Mouse (Mus musculus) adrenal gland, postnatal 4 days (tissue): ENCODE measurements around the gene Gfra4. TPM values are rescaled to one million over a fixed set of nuclear protein-coding genes. Genes with fewer than 3 reads are reported as not detected.
"Not testable (repeated sequence)": the region's sequence is repeated elsewhere in the genome, so short reads cannot be mapped to it uniquely, and the experiment has no call there.

Experiments
- DNase-seq, 2 experiments: peaks; one replicate each; pipeline ENCODE4 v3.0.0; 2021 to 2022; ENCODE audit warnings: low spot score in 2 of 2, mixed read lengths in 2 of 2
- total RNA-seq, 2 experiments: library from RNA; stranded (reverse); gene quantifications; 2 replicates each; pipeline ENCODE4 v1.2.3; 2021

Gene Gfra4
- total RNA-seq, 2 experiments from 2014 or later: 10.1 to 11.4 TPM

GRCm38 (mm10) chr2:131052862-131053418 lies 10.1 kb upstream of the Gfra4 start:
- DNase-seq: no peak

- DNase-seq: no peak
Observed at GRCm38 (mm10) chr2:131052043-131052442, 9.2 kb upstream of the Gfra4 start.

- DNase-seq: no peak
Observed at GRCm38 (mm10) chr2:131046025-131046424, 3.1 kb upstream of the Gfra4 start.

- no peak for DNase-seq
Observed at GRCm38 (mm10) chr2:131044989-131045720, 2.3 kb upstream of the Gfra4 start.

- no peak for DNase-seq
Observed at GRCm38 (mm10) chr2:131044354-131044852, 1.5 kb upstream of the Gfra4 start.

GRCm38 (mm10) chr2:131040854-131041825 lies 1.7 kb downstream of the Gfra4 start:
- no peak for DNase-seq

- no peak for DNase-seq
Observed at GRCm38 (mm10) chr2:131038675-131039074, 4.2 kb downstream of the Gfra4 start.

- no peak for DNase-seq
Observed at GRCm38 (mm10) chr2:131038197-131038596, 4.7 kb downstream of the Gfra4 start.

- no peak for DNase-seq
Observed at GRCm38 (mm10) chr2:131037226-131037990, 5.5 kb downstream of the Gfra4 start.

- no peak for DNase-seq
Observed at GRCm38 (mm10) chr2:131036757-131037156, 6.1 kb downstream of the Gfra4 start.

- no peak for DNase-seq
Observed at GRCm38 (mm10) chr2:131036343-131036742, 6.5 kb downstream of the Gfra4 start.

GRCm38 (mm10) chr2:131031406-131031805 lies 11.5 kb downstream of the Gfra4 start:
- not testable (repeated sequence) for DNase-seq

GRCm38 (mm10) chr2:131030998-131031397 lies 11.9 kb downstream of the Gfra4 start:
- no peak for DNase-seq

- DNase-seq: no peak
Observed at GRCm38 (mm10) chr2:131030561-131030960, 12.3 kb downstream of the Gfra4 start.

GRCm38 (mm10) chr2:131029065-131029935 lies 13.6 kb downstream of the Gfra4 start:
- DNase-seq: no peak

GRCm38 (mm10) chr2:131026941-131027340 lies 15.9 kb downstream of the Gfra4 start:
- DNase-seq: no peak

- DNase-seq: no peak
Observed at GRCm38 (mm10) chr2:131025230-131025629, 17.7 kb downstream of the Gfra4 start.

GRCm38 (mm10) chr2:131010566-131010965 lies 32.3 kb downstream of the Gfra4 start:
- no peak for DNase-seq

- DNase-seq: no peak
Observed at GRCm38 (mm10) chr2:131009123-131009522, 33.8 kb downstream of the Gfra4 start.

GRCm38 (mm10) chr2:130992818-130993217 lies 50.1 kb downstream of the Gfra4 start:
- DNase-seq: no peak
